Mouse (Mus musculus): ENCODE measurements around the gene Mtcl1.

GRCm38 (mm10) chr17:66314566-66315285 lies 134.8 kb downstream of the Mtcl1 start:
- TF ChIP-seq UBTF (IDR thresholded peaks at IDR 0.05; ENCODE audit: low read depth, low read length) (no peak), CTCF (conservative IDR thresholded peaks at IDR 0.05 in 1 of 2, IDR thresholded peaks at IDR 0.05 in 1 of 2; ENCODE audit: low read depth in 2 of 2, low read length in 2 of 2) (no peak)

All from CH12.LX (cell line).